Mouse (Mus musculus): ENCODE results near the gene Fam160a2.

DNA sequence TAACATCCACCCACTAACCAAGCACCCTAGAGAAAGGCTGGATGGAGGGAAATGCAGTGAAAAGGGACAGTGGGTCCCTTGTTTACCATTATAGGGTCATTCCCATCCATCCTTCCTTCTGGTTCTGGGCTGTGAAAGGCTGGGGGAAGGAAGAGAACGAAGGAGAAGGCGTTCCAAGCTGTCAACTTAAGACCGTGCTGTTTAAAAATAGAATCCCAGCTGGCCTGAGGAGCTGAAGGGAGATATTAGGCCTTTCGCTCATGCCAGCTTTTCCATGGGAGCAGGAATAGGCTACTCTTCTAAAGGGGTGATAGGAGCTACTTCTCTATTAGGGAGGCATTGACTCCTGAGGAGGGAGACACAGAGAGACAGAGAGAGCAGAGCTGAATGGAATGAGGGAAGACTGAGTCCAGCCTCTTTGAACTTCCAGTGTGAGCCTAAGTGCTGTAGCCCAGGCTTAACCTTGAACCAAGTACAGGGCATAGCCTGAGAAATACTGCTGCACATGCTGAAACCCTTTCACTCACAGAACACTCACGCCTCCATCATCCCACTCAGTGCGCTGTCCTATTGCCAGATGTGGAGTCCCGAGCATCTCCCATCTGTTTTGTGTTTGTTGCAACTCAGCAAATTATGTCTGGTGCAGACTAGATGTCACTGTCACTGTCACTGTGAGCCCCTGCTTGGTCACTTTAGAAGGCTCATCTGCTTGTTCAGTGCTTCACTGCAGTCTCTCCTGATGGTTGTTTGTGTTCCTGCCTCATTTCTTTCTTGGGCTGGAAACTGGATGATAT lies 38.3 kb upstream of the Fam160a2 start:
- TF ChIP-seq TAL1 (IDR thresholded peaks at IDR 0.05; ENCODE audit: low read length) (no peak), GATA1 (IDR thresholded peaks at IDR 0.05; ENCODE audit: low read length) (no peak)
